Comparison of ENCODE assay signal across 9 mouse cellular contexts in the genomic region with DNA sequence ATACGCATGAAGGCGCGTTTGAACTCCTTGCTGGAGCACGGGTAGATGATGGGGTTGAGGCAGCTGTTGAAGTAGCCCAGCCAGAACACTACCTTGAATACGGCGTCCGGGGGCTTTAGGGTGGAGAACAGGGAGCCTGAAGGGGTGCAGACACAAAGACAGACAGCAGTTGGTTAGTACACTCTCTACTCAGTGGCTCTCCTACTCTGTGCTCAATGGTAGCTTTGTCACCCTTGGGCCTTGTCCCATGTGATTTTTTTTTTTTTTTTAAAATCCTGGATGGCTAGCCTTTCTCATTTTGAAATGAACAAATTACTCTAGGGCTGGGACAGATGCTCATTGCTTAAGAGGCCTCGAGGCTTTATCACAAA. TPM values are rescaled to one million over a fixed set of nuclear protein-coding genes. Genes with fewer than 3 reads are reported as not detected.
DNase-seq lines count a peak whose midpoint lies in the region; ATAC-seq lines count a peak whose summit lies in the region.
"Had no signal": no experiment of that assay in that cellular context is flagged by ENCODE, and none has a peak within 500 bp of the region (broad histone marks: within the 10 kb centered on the region; RNA-seq: fewer than 3 reads in every experiment).

No protein-coding gene starts in this region.

- peaks cover 19% of the 10 kb centered on the region for H3K4me1 ChIP-seq in heart, embryonic 13.5 days
- H3K4me1 ChIP-seq in embryonic facial prominence, embryonic 10.5 days: peaks cover 24% of the 10 kb centered on the region
- peaks cover 7% of the 10 kb centered on the region; the same call in 1 of the 2 replicates for H3K4me1 ChIP-seq in hindbrain, embryonic 15.5 days (replicated peaks)
- peaks cover 8% of the 10 kb centered on the region for H3K4me1 ChIP-seq in midbrain, embryonic 13.5 days (replicated peaks)

- WGBS in heart, embryonic 13.5 days: 13% methylated on average over 8 of the region's 8 CpGs
- 21% methylated on average over 8 of the region's 8 CpGs for WGBS in embryonic facial prominence, embryonic 10.5 days
- WGBS in hindbrain, embryonic 15.5 days: 16% methylated on average over 8 of the region's 8 CpGs
- WGBS in midbrain, embryonic 13.5 days: 21% methylated on average over 8 of the region's 8 CpGs

- no peaks in the 10 kb centered on the region for H3K36me3 ChIP-seq in heart, embryonic 13.5 days
- H3K36me3 ChIP-seq in embryonic facial prominence, embryonic 10.5 days (replicated peaks): no peaks in the 10 kb centered on the region
- no peaks in the 10 kb centered on the region for H3K36me3 ChIP-seq in hindbrain, embryonic 15.5 days
- no peaks in the 10 kb centered on the region for H3K36me3 ChIP-seq in midbrain, embryonic 13.5 days

- DNase-seq in heart, adult 18-20 months: no peak
- DNase-seq in embryonic facial prominence, embryonic 10.5 days (ENCODE audit: low spot score): no peak
- DNase-seq in retina, postnatal 1 day: no peak
- no peak for DNase-seq in spleen, postnatal 36 days (ENCODE audit: low spot score in 2 of 2)
- DNase-seq: right cerebral cortex, postnatal 14 days had no signal

- H3K4me2 ChIP-seq in heart, embryonic 13.5 days: peak overlapping the region; percentile 76
- peak overlapping the region; percentile 56 for H3K4me2 ChIP-seq in hindbrain, embryonic 15.5 days
- peak overlapping the region; percentile 65 for H3K4me2 ChIP-seq in midbrain, embryonic 13.5 days (replicated peaks)

- H3K4me3 ChIP-seq in heart, embryonic 13.5 days: peak overlapping the region; percentile 54
- H3K4me3 ChIP-seq in embryonic facial prominence, embryonic 10.5 days: peak overlapping the region; percentile 60
- H3K4me3 ChIP-seq in hindbrain, embryonic 15.5 days: peak overlapping the region; percentile 31
- peak overlapping the region; percentile 40 for H3K4me3 ChIP-seq in midbrain, embryonic 13.5 days (replicated peaks)

- H3K27ac ChIP-seq in heart, embryonic 13.5 days (replicated peaks): no peak overlapping the region
- H3K27ac ChIP-seq in embryonic facial prominence, embryonic 10.5 days (replicated peaks): peak overlapping the region; percentile 65; the same call in 1 of the 2 replicates
- no peak overlapping the region for H3K27ac ChIP-seq in hindbrain, embryonic 15.5 days (replicated peaks)
- H3K27ac ChIP-seq in midbrain, embryonic 13.5 days: no peak overlapping the region

- peak overlapping the region; percentile 75 for H3K9ac ChIP-seq in heart, embryonic 13.5 days
- no peak overlapping the region for H3K9ac ChIP-seq in hindbrain, embryonic 15.5 days
- H3K9ac ChIP-seq in midbrain, embryonic 13.5 days (replicated peaks): peak overlapping the region; percentile 51; the same call in 1 of the 2 replicates

- no peaks in the 10 kb centered on the region for H3K9me3 ChIP-seq in heart, embryonic 13.5 days
- no peaks in the 10 kb centered on the region for H3K9me3 ChIP-seq in embryonic facial prominence, embryonic 10.5 days
- no peaks in the 10 kb centered on the region for H3K9me3 ChIP-seq in hindbrain, embryonic 15.5 days
- no peaks in the 10 kb centered on the region for H3K9me3 ChIP-seq in midbrain, embryonic 13.5 days

- peaks cover 26% of the 10 kb centered on the region for H3K27me3 ChIP-seq in heart, embryonic 13.5 days (replicated peaks)
- peaks cover 38% of the 10 kb centered on the region for H3K27me3 ChIP-seq in embryonic facial prominence, embryonic 10.5 days (replicated peaks; ENCODE audit: low read depth, poor library complexity, severe bottlenecking)
- H3K27me3 ChIP-seq in hindbrain, embryonic 15.5 days: peaks cover 23% of the 10 kb centered on the region
- peaks cover 33% of the 10 kb centered on the region for H3K27me3 ChIP-seq in midbrain, embryonic 13.5 days

- no peak for ATAC-seq in heart, embryonic 13.5 days (ENCODE audit: extremely low read depth, insufficient number of reproducible peaks, low FRiP score, low TSS enrichment)
- ATAC-seq in hindbrain, embryonic 15.5 days (ENCODE audit: low FRiP score, low read depth): peak; percentile 17; the same call in 1 of the 2 replicates
- ATAC-seq in midbrain, embryonic 13.5 days: peak; percentile 70
- no peak for ATAC-seq in megakaryocyte progenitor cell, adult 5-6 weeks (replicated peaks; ENCODE audit: poor library complexity)

RNA-seq across cellular contexts. Expression of gene Ttc1, which starts 28.5 kb away (rescaled TPM):
- 54.4 and 57.8 TPM in 2 replicates for polyA plus RNA-seq in heart, embryonic 13.5 days (2015; fragmentation: Nextera tagmentation; extraction: Ambion mirVana)
- 10 to 100 TPM; 52.1 to 59.8 TPM for total RNA-seq in heart, adult 18-20 months (2021)
- 82.2 and 83.5 TPM in 2 replicates for polyA plus RNA-seq in embryonic facial prominence, embryonic 10.5 days (2016; fragmentation: Nextera tagmentation; extraction: Ambion mirVana)
- 77.9 and 80.4 TPM in 2 replicates for polyA plus RNA-seq in hindbrain, embryonic 15.5 days (2015; fragmentation: Nextera tagmentation; extraction: Ambion mirVana)
- polyA plus RNA-seq in midbrain, embryonic 13.5 days (2015; fragmentation: Nextera tagmentation; extraction: Ambion mirVana): 91.5 and 95.2 TPM in 2 replicates
- 46.9 and 49.7 TPM in 2 replicates for total RNA-seq in megakaryocyte progenitor cell, adult 5-6 weeks (2015)
- 60.1 and 73.4 TPM in 2 replicates for total RNA-seq in megakaryocyte progenitor cell, adult 5-6 weeks (2017)

Comparison
In these comparisons a context has a peak if more than half of its experiments do, and no peak if none do; other contexts are left out.
1. ATAC-seq: peak in hindbrain, embryonic 15.5 days (single experiment) and midbrain, embryonic 13.5 days (single experiment); none in heart, embryonic 13.5 days (single experiment) and megakaryocyte progenitor cell, adult 5-6 weeks (single experiment).
2. Peak in every context shown above with its lines, with median percentiles within 50 percentile points of each other: H3K4me2 ChIP-seq and H3K4me3 ChIP-seq.